Mouse (Mus musculus) monocyte, adult 59 days (primary cell): ENCODE data around the gene Vmn2r39. TPM values are rescaled to one million over a fixed set of nuclear protein-coding genes. Genes with fewer than 3 reads are reported as not detected.

Experiments
- total RNA-seq, 2 experiments: library from RNA; stranded (reverse); gene quantifications; one replicate each; pipeline ENCODE4 v1.2.4; 2023

Gene Vmn2r39
- total RNA-seq: not detected

GRCm38 (mm10) chr7:9030698-9031097 lies at the start of gene Vmn2r39:
TSS of gene Vmn2r39 (minus strand) at chr7:9030798.

Other genes with a start within 250 kb of the Vmn2r39 start
- not detected for gene Vmn2r40, start 99.4 kb downstream of the Vmn2r39 start, total RNA-seq
- not detected for gene Vmn2r38, start 67.1 kb upstream of the Vmn2r39 start, total RNA-seq
- gene Vmn2r37, start 192.9 kb upstream of the Vmn2r39 start, total RNA-seq: not detected